In genomic region chr6:53545483-53545900, GRCm38 (mm10) we compare ENCODE assay signal across 9 mouse cellular contexts.
DNase-seq lines count a peak whose midpoint lies in the region; ATAC-seq and TF ChIP-seq lines count a peak whose summit lies in the region.
"Had no signal": no experiment of that assay in that cellular context is flagged by ENCODE, and none has a peak within 500 bp of the region (broad histone marks: within the 10 kb centered on the region; RNA-seq: fewer than 3 reads in every experiment).

No protein-coding gene starts in this region.

- H3K27ac ChIP-seq in liver, embryonic 12.5 days, result no peak overlapping the region
- peak overlapping the region; percentile 48 for H3K27ac ChIP-seq in forebrain, embryonic 14.5 days (ENCODE audit: low read depth, low read length)
- peak overlapping the region; percentile 8; the same call in 1 of the 2 replicates for H3K27ac ChIP-seq in limb, embryonic 14.5 days (replicated peaks; ENCODE audit: low read depth, low read length)
- peak overlapping the region; percentile 59 for H3K27ac ChIP-seq in stomach, embryonic 15.5 days

- no peak overlapping the region for H3K4me3 ChIP-seq in liver, embryonic 12.5 days
- H3K4me3 ChIP-seq in forebrain, embryonic 14.5 days (ENCODE audit: low read depth, low read length), result no peak overlapping the region
- no peak overlapping the region for H3K4me3 ChIP-seq in limb, embryonic 14.5 days (replicated peaks; ENCODE audit: low read length)
- H3K4me3 ChIP-seq in stomach, embryonic 15.5 days (replicated peaks), result no peak overlapping the region

- H3K27me3 ChIP-seq in liver, embryonic 12.5 days (replicated peaks), result peaks cover 1% of the 10 kb centered on the region; the same call in 1 of the 2 replicates
- H3K27me3 ChIP-seq in forebrain, embryonic 14.5 days (replicated peaks; ENCODE audit: control insufficient read depth, insufficient read depth, low read length), result no peaks in the 10 kb centered on the region
- H3K27me3 ChIP-seq in limb, embryonic 14.5 days (ENCODE audit: control insufficient read depth, insufficient read depth, low read length), result no peaks in the 10 kb centered on the region
- no peaks in the 10 kb centered on the region for H3K27me3 ChIP-seq in stomach, embryonic 15.5 days (replicated peaks)

- WGBS in liver, embryonic 12.5 days (ENCODE audit: insufficient replicate concordance), result 48% methylated on average over 2 of the region's 2 CpGs
- WGBS in forebrain, embryonic 14.5 days, result 6% methylated on average over 2 of the region's 2 CpGs
- 17% methylated on average over 2 of the region's 2 CpGs for whole genome bisulfite sequencing in limb, embryonic 14.5 days
- 26% methylated on average over 2 of the region's 2 CpGs for WGBS in stomach, embryonic 15.5 days

- no peaks in the 10 kb centered on the region for H3K9me3 ChIP-seq in liver, embryonic 12.5 days (replicated peaks)
- H3K9me3 ChIP-seq in forebrain, embryonic 14.5 days (replicated peaks; ENCODE audit: control insufficient read depth, low read length), result no peaks in the 10 kb centered on the region
- no peaks in the 10 kb centered on the region for H3K9me3 ChIP-seq in limb, embryonic 14.5 days (ENCODE audit: control insufficient read depth, low read length)
- no peaks in the 10 kb centered on the region for H3K9me3 ChIP-seq in stomach, embryonic 15.5 days

- no peaks in the 10 kb centered on the region for H3K4me1 ChIP-seq in liver, embryonic 12.5 days
- peaks cover 26% of the 10 kb centered on the region for H3K4me1 ChIP-seq in forebrain, embryonic 14.5 days (ENCODE audit: control insufficient read depth, insufficient read depth, low read length)
- H3K4me1 ChIP-seq in limb, embryonic 14.5 days (ENCODE audit: control insufficient read depth, insufficient read depth, low read length), result peaks cover 45% of the 10 kb centered on the region
- H3K4me1 ChIP-seq in stomach, embryonic 15.5 days, result peaks cover 16% of the 10 kb centered on the region

- intact Hi-C loops in heart, postnatal 36 days (cut with DNase I), result loop anchor here (5.0 kb wide), 1 partner anchor 177 kb away; no protein-coding TSS in a partner anchor

- H3K4me2 ChIP-seq in liver, embryonic 12.5 days, result no peak overlapping the region
- H3K4me2 ChIP-seq in forebrain, embryonic 14.5 days (ENCODE audit: low read length), result no peak overlapping the region
- H3K4me2 ChIP-seq in limb, embryonic 14.5 days (replicated peaks; ENCODE audit: low read depth, low read length, severe bottlenecking), result no peak overlapping the region
- H3K4me2 ChIP-seq in stomach, embryonic 15.5 days, result no peak overlapping the region

- no peaks in the 10 kb centered on the region for H3K36me3 ChIP-seq in liver, embryonic 12.5 days
- H3K36me3 ChIP-seq in forebrain, embryonic 14.5 days (ENCODE audit: control insufficient read depth, insufficient read depth, low read length), result no peaks in the 10 kb centered on the region
- no peaks in the 10 kb centered on the region for H3K36me3 ChIP-seq in limb, embryonic 14.5 days (ENCODE audit: control insufficient read depth, insufficient read depth, low read length)
- H3K36me3 ChIP-seq in stomach, embryonic 15.5 days, result no peaks in the 10 kb centered on the region

- ATAC-seq in liver, embryonic 12.5 days, result no peak
- ATAC-seq in forebrain, embryonic 14.5 days, result peak; percentile 68
- ATAC-seq in limb, embryonic 14.5 days (ENCODE audit: low FRiP score, low read depth), result peak; percentile 91
- ATAC-seq in stomach, embryonic 15.5 days (ENCODE audit: insufficient read depth, low FRiP score, low read depth), result peak; percentile 56; the same call in 1 of the 2 replicates

- TF ChIP-seq POLR2A in limb, embryonic 14.5 days (IDR thresholded peaks at IDR 0.05; ENCODE audit: borderline replicate concordance, extremely low read depth, insufficient read depth, insufficient read length), result no peak

- peak; percentile 5 for DNase-seq in liver
- DNase-seq in forebrain, embryonic 14.5 days (ENCODE audit: low spot score), result peak; percentile 36
- DNase-seq in limb, embryonic 14.5 days (ENCODE audit: low spot score), result peak; percentile 54
- DNase-seq in urinary bladder, postnatal 4 days (ENCODE audit: low spot score in 2 of 2), result no peak
- no peak for DNase-seq in c-Kit-positive CD71-positive TER-119-positive erythroid progenitor cells, embryonic 14.5 days (ENCODE audit: low spot score)
- no peak for DNase-seq in heart, postnatal 36 days
- DNase-seq: adrenal gland, adult 8-10 months had no signal

- H3K9ac ChIP-seq in liver, embryonic 12.5 days, result no peak overlapping the region
- no peak overlapping the region for H3K9ac ChIP-seq in forebrain, embryonic 14.5 days (ENCODE audit: low read length)
- H3K9ac ChIP-seq in limb, embryonic 14.5 days (ENCODE audit: low read depth, low read length, severe bottlenecking), result no peak overlapping the region
- no peak overlapping the region for H3K9ac ChIP-seq in stomach, embryonic 15.5 days

Comparison
In these comparisons a context has a peak if more than half of its experiments do, and no peak if none do; other contexts are left out.
1. DNase-seq: peak in liver (single experiment), forebrain, embryonic 14.5 days (single experiment) and limb, embryonic 14.5 days (single experiment); none in urinary bladder, postnatal 4 days (0 of 2), c-Kit-positive CD71-positive TER-119-positive erythroid progenitor cells, embryonic 14.5 days (single experiment) and heart, postnatal 36 days (0 of 2).